Mouse (Mus musculus) cortical plate, adult 2 months (tissue): ENCODE data around the gene Tmem9b.

Experiments used
- CTCF ChIP-seq: fragments of 200-500 bp; IDR thresholded peaks from 2 replicates; pipeline ENCODE4 v1.5.1; 2011; ENCODE audit warnings: mild to moderate bottlenecking, control low read depth, low read length; ENCODE audit not compliant: insufficient read depth; ENCODE audit errors: extremely low read depth
- POLR2A ChIP-seq: fragments of 200-500 bp; IDR thresholded peaks from 2 replicates; pipeline ENCODE4 v1.6.1; 2011; ENCODE audit warnings: mild to moderate bottlenecking, low read length, control low read depth; ENCODE audit not compliant: insufficient read depth; ENCODE audit errors: extremely low read depth

DNA sequence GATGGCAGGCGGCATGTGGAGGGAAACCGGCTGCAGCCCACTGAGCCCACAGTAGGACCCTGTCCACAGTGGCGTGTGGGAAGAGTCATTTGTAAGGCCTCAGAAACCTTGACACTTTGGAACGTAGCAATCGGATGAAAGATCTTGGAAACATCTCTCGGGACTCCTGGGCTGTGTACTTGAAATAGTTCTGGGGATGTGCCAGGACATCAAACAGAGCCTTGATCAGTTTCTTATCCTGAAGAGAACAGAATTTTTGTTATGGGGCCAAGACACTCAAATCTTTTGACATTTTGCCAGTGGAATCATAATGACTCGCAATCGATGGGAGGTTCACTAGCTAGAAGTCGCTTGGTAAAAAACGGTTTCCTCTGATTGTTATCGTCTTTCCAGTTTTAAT is 46.5 kb upstream of the Tmem9b start:
- TF ChIP-seq CTCF = no peak
- TF ChIP-seq POLR2A = no peak
